ENCODE assay signal across 14 mouse cellular contexts in the genomic region with DNA sequence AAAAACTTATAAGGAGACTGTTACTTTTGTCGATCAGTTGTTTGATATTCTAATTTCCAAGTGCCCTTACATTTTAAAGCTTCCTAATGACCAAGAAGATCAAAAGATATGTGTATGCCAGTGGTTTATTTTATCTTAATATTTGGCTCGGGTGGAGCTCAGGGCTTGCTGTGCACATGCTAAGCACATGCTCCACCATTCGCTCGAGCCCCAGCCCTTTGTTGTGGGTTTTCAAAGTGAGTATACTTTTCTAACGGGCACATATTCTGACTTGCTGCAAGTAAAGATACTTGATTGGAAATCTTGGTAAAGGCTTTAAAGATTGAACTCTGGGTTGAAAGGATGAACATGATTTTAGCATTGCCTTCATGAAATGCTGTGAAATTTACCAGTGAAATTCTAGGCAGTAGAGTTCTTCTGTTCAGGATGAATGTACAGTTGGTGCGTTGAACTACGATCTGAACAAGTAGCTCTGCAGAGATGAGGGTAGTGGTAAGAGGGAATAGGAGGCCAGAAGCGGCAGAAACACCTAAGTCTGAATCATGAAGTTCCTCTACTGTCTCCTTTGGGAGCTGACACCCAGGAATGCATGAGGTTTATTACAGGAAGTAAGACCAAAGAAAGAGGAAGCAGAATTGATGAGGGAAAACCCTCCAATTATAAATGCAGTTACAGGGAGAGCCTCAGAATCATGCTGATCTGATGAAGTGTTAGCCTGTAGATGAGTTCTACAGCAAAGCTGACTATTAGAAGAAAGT.
A peak's percentile ranks its signal among the peaks of the same experiment; 100 is the strongest.
DNase-seq lines count a peak whose midpoint lies in the region; ATAC-seq lines count a peak whose summit lies in the region.
"Had no signal": no experiment of that assay in that cellular context is flagged by ENCODE, and none has a peak within 500 bp of the region (broad histone marks: within the 10 kb centered on the region; RNA-seq: fewer than 3 reads in every experiment).

No protein-coding gene starts in this region.

- intact Hi-C loops in heart, postnatal 14 days (cut with DNase I): no loop called here

- H3K36me3 ChIP-seq in heart, embryonic 14.5 days (ENCODE audit: control insufficient read depth, insufficient read depth, low read length): no peaks in the 10 kb centered on the region
- no peaks in the 10 kb centered on the region for H3K36me3 ChIP-seq in splenic B cell, adult 2 months (ENCODE audit: control insufficient read depth, insufficient read depth, low read length, poor library complexity, severe bottlenecking)
- H3K36me3 ChIP-seq: embryonic facial prominence, embryonic 13.5 days; limb, embryonic 13.5 days had no signal

- H3K4me3 ChIP-seq in heart, embryonic 14.5 days (ENCODE audit: control insufficient read depth in 1 of 2, insufficient read depth in 1 of 2, low read depth in 1 of 2, low read length in 2 of 2): no peak overlapping the region
- H3K4me3 ChIP-seq: embryonic facial prominence, embryonic 13.5 days; heart, adult 2 months; limb, embryonic 13.5 days had no signal

- no peak for ATAC-seq in heart, embryonic 14.5 days (ENCODE audit: insufficient number of reproducible peaks, insufficient read depth, low FRiP score, low read depth)

- no peak overlapping the region for H3K27ac ChIP-seq in heart, embryonic 14.5 days (replicated peaks in 1 of 2; ENCODE audit: control insufficient read depth in 1 of 2, insufficient read depth in 1 of 2, low read depth in 2 of 2, low read length in 2 of 2)
- H3K27ac ChIP-seq: embryonic facial prominence, embryonic 13.5 days; heart, adult 2 months; hindbrain, embryonic 14.5 days; limb, embryonic 13.5 days had no signal

- H3K4me1 ChIP-seq in heart, embryonic 14.5 days (ENCODE audit: control insufficient read depth in 2 of 2, insufficient read depth in 2 of 2, low read length in 2 of 2): peaks cover 0 to 10% of the 10 kb centered on the region in 2 experiments; a peak in 2 of 4 replicates

- 84% methylated on average over 8 of the region's 8 CpGs for WGBS in heart, embryonic 14.5 days

- no peak overlapping the region for H3K9ac ChIP-seq in heart, embryonic 14.5 days (ENCODE audit: low read length)
- H3K9ac ChIP-seq: embryonic facial prominence, embryonic 13.5 days; hindbrain, embryonic 14.5 days; limb, embryonic 13.5 days had no signal

- DNase-seq in heart, postnatal 14 days: no peak
- peak; percentile 33 for DNase-seq in 3T3-L1 (ENCODE audit: low read depth, low spot score)
- peak; percentile 46 for DNase-seq in T-cell, adult 2 months (ENCODE audit: low spot score)
- DNase-seq in splenic B cell, adult 2 months (ENCODE audit: low read depth, low spot score): peak; percentile 46
- DNase-seq in retina, embryonic 14.5 days (ENCODE audit: low spot score): no peak
- DNase-seq in layer of hippocampus, adult 9-11 months: no peak
- DNase-seq: adrenal gland, postnatal 14 days; heart, adult 2 months; kidney, adult 18-20 months; lung, adult 18-20 months had no signal

- H3K27me3 ChIP-seq in heart, embryonic 14.5 days (ENCODE audit: control insufficient read depth, insufficient read depth, low read length): no peaks in the 10 kb centered on the region
- no peaks in the 10 kb centered on the region for H3K27me3 ChIP-seq in splenic B cell, adult 2 months (ENCODE audit: control insufficient read depth, insufficient read depth, low read length, poor library complexity, severe bottlenecking)
- H3K27me3 ChIP-seq: embryonic facial prominence, embryonic 13.5 days; limb, embryonic 13.5 days had no signal

- peak overlapping the region; percentile 21 for H3K4me2 ChIP-seq in heart, embryonic 14.5 days (ENCODE audit: low read length)

- H3K9me3 ChIP-seq in heart, embryonic 14.5 days (ENCODE audit: control insufficient read depth, low read length): no peaks in the 10 kb centered on the region
- H3K9me3 ChIP-seq: embryonic facial prominence, embryonic 13.5 days; limb, embryonic 13.5 days had no signal

Comparison
In these comparisons a context has a peak if more than half of its experiments do, and no peak if none do; other contexts are left out.
1. DNase-seq: peak in 3T3-L1 (single experiment), T-cell, adult 2 months (single experiment) and splenic B cell, adult 2 months (single experiment); none in heart, postnatal 14 days (0 of 2), retina, embryonic 14.5 days (single experiment) and layer of hippocampus, adult 9-11 months (single experiment).